Mouse (Mus musculus) liver, adult (tissue): Measurements from ENCODE around the gene Ubxn1.

Experiments
- GATA4 ChIP-seq: IDR thresholded peaks from 2 replicates; pipeline ENCODE4 v1.6.1; 2014; ENCODE audit warnings: mild to moderate bottlenecking, low read length; ENCODE audit not compliant: insufficient replicate concordance

Gene Ubxn1

GRCm38 (mm10) chr19:8848356-8848755 lies 22.9 kb upstream of the Ubxn1 start:
- TF ChIP-seq GATA4, result no peak

GRCm38 (mm10) chr19:8850402-8850901 lies 20.8 kb upstream of the Ubxn1 start, which contains the start of gene Lrrn4cl:
TSS of gene Lrrn4cl (plus strand) at chr19:8850768.
- no peak for TF ChIP-seq GATA4

GRCm38 (mm10) chr19:8851639-8852038 lies 19.7 kb upstream of the Ubxn1 start:
- no peak for TF ChIP-seq GATA4

- TF ChIP-seq GATA4, result no peak
Observed at GRCm38 (mm10) chr19:8852236-8852928, 18.9 kb upstream of the Ubxn1 start.

- no peak for TF ChIP-seq GATA4
Observed at GRCm38 (mm10) chr19:8853117-8853516, 18.2 kb upstream of the Ubxn1 start.

- no peak for TF ChIP-seq GATA4
Observed at GRCm38 (mm10) chr19:8857689-8858088, 13.6 kb upstream of the Ubxn1 start.

- TF ChIP-seq GATA4, result no peak
Observed at GRCm38 (mm10) chr19:8859018-8859417, 12.3 kb upstream of the Ubxn1 start.

- no peak for TF ChIP-seq GATA4
Observed at GRCm38 (mm10) chr19:8864265-8864664, 7.0 kb upstream of the Ubxn1 start.

- TF ChIP-seq GATA4, result no peak
Observed at GRCm38 (mm10) chr19:8870838-8871237, 458 bp upstream of the Ubxn1 start.

GRCm38 (mm10) chr19:8872266-8872840 lies 1.1 kb downstream of the Ubxn1 start:
- TF ChIP-seq GATA4, result no peak

GRCm38 (mm10) chr19:8875031-8875430 lies 3.7 kb downstream of the Ubxn1 start:
- TF ChIP-seq GATA4, result no peak

GRCm38 (mm10) chr19:8880311-8881033 lies 9.2 kb downstream of the Ubxn1 start, which contains the start of gene Uqcc3:
TSS of gene Uqcc3 (minus strand) at chr19:8880923.
- no peak for TF ChIP-seq GATA4

- TF ChIP-seq GATA4, result no peak
Observed at GRCm38 (mm10) chr19:8881034-8881392, 9.7 kb downstream of the Ubxn1 start.

- TF ChIP-seq GATA4, result no peak
Observed at GRCm38 (mm10) chr19:8883616-8884015, 12.3 kb downstream of the Ubxn1 start, which contains the start of the genes Lbhd1 and Gm49403. TSS of gene Lbhd1 (plus strand) at chr19:8883732. TSS of gene Gm49403 (plus strand) at chr19:8883930.

GRCm38 (mm10) chr19:8886916-8887584 lies 15.8 kb downstream of the Ubxn1 start:
- no peak for TF ChIP-seq GATA4
